Mouse (Mus musculus): ENCODE results near the gene Slc2a2. TPM values are rescaled to one million over a fixed set of nuclear protein-coding genes. Genes with fewer than 3 reads are reported as not detected.

Slc2a2 gene
- polyA plus RNA-seq, 1 experiment from 2014 or later: 135 TPM

DNA sequence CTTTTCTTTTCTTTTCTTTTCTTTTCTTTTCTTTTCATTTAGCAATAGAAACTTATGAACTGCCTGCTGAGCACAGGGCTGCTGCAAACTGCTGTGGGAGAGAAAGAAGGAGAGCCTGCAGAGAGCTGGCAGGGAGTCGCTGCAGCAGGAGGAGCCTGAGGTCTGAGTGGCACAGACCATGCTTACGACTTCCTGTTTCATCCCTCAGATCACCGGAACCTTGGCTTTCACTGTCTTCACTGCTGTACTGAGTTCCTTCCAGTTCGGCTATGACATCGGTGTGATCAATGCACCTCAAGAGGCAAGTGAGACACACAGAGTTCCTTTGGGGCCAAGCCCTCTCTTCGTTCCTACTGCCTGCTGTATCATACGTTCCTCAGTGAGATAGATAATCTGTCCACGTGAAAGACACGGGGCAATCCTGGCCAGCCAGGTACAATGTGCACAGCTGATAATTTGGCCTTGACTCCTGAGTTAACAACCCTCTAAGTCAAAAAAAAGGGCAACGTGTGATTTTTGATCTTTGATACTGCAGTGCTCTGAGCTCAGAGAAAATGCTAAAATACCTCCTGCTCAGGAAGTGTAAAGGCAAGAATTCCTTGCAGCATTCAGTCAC is 7.9 kb downstream of the Slc2a2 start:
- TF ChIP-seq CTCF (IDR thresholded peaks at IDR 0.05; ENCODE audit: low read depth) (no peak), EP300 (IDR thresholded peaks at IDR 0.05; ENCODE audit: low read depth) (no peak)
- H3K27ac ChIP-seq (ENCODE audit: low read depth): peak overlapping the region; percentile 55
- 20% methylated on average over 10 of the region's 10 CpGs for WGBS (ENCODE audit: insufficient replicate concordance)
- peaks cover 7% of the 10 kb centered on the region; the same call in 1 of the 2 replicates for H3K4me1 ChIP-seq (ENCODE audit: insufficient read depth)
- DNase-seq: no peak
- H3K4me3 ChIP-seq (ENCODE audit: low read depth, low read length): no peak overlapping the region
- no peaks in the 10 kb centered on the region for H3K9me3 ChIP-seq (ENCODE audit: low read length)
- no peak overlapping the region for H3K9ac ChIP-seq (replicated peaks)
- no peak overlapping the region for H3K4me2 ChIP-seq (ENCODE audit: low read depth, low read length)
- ATAC-seq: peak; percentile 81
- peaks cover 13% of the 10 kb centered on the region for H3K36me3 ChIP-seq (replicated peaks; ENCODE audit: insufficient read depth, low read length)
- no peaks in the 10 kb centered on the region for H3K27me3 ChIP-seq (ENCODE audit: insufficient read depth, low read length)

DNA sequence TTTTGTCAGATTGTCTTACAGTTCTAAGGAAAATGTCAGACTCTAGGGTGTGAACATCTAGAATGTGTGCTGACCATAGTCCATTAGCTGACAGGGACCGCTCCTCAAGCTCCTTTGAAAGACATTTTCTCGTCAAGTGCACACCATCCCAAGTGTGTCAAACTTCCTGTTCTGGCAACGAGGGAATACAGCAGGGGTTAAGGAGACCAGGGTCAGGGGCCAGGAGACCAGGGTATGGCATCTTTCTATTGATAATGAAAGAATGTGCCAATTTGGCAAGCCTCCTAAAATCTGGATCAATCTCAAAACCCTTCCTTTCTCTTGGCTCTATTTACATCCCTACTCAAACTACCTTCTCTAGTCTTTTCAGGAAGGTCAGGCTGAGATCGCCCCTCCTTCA is 9.0 kb downstream of the Slc2a2 start:
- TF ChIP-seq CTCF (IDR thresholded peaks at IDR 0.05; ENCODE audit: low read depth) (no peak), EP300 (IDR thresholded peaks at IDR 0.05; ENCODE audit: low read depth) (no peak)
- Histone ChIP-seq H3K4me3 (ENCODE audit: low read depth, low read length) (no peak overlapping the region), H3K9me3 (ENCODE audit: low read length) (no peaks in the 10 kb centered on the region), H3K27me3 (ENCODE audit: insufficient read depth, low read length) (no peaks in the 10 kb centered on the region), H3K4me1 (ENCODE audit: insufficient read depth) (peaks cover 7% of the 10 kb centered on the region; the same call in 1 of the 2 replicates), H3K9ac (replicated peaks) (no peak overlapping the region), H3K27ac (ENCODE audit: low read depth) (peak overlapping the region; percentile 51; the same call in 1 of the 2 replicates), H3K36me3 (replicated peaks; ENCODE audit: insufficient read depth, low read length) (peaks cover 13% of the 10 kb centered on the region), H3K4me2 (ENCODE audit: low read depth, low read length) (no peak overlapping the region)
- DNase-seq (no peak), ATAC-seq (no peak)
- 63% methylated on average over 4 of the region's 4 CpGs for WGBS (ENCODE audit: insufficient replicate concordance)

DNA sequence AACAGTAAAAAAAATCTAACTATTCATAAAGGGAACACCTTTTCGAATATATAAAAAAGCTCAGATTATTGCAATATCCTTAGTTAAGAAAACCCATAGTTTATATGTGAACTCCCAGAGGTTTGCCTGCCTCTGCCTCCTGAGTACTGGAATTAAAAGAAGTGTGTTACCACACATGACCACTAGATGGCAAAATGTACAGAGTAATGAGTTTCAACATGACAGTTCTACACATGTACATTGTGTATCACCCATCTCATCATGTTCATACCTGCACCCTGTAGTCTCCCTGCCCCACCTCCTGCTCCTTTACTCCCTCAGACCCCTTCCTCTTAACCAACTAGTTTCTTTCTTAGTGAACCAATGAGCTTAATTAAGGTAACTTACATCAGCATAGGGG is 12.0 kb downstream of the Slc2a2 start:
- Histone ChIP-seq H3K4me1 (ENCODE audit: insufficient read depth) (peaks cover 7% of the 10 kb centered on the region), H3K9me3 (ENCODE audit: low read length) (no peaks in the 10 kb centered on the region), H3K4me2 (ENCODE audit: low read depth, low read length) (no peak overlapping the region), H3K36me3 (replicated peaks; ENCODE audit: insufficient read depth, low read length) (peaks cover 13% of the 10 kb centered on the region), H3K27ac (ENCODE audit: low read depth) (no peak overlapping the region), H3K4me3 (ENCODE audit: low read depth, low read length) (no peak overlapping the region), H3K9ac (replicated peaks) (no peak overlapping the region), H3K27me3 (ENCODE audit: insufficient read depth, low read length) (no peaks in the 10 kb centered on the region)
- peak; percentile 80 for TF ChIP-seq CTCF (IDR thresholded peaks at IDR 0.05; ENCODE audit: low read depth)
- TF ChIP-seq EP300 (IDR thresholded peaks at IDR 0.05; ENCODE audit: low read depth): no peak
- DNase-seq (no peak), ATAC-seq (no peak)
- 59% methylated on average over 1 of the region's 1 CpGs for WGBS (ENCODE audit: insufficient replicate concordance)

DNA sequence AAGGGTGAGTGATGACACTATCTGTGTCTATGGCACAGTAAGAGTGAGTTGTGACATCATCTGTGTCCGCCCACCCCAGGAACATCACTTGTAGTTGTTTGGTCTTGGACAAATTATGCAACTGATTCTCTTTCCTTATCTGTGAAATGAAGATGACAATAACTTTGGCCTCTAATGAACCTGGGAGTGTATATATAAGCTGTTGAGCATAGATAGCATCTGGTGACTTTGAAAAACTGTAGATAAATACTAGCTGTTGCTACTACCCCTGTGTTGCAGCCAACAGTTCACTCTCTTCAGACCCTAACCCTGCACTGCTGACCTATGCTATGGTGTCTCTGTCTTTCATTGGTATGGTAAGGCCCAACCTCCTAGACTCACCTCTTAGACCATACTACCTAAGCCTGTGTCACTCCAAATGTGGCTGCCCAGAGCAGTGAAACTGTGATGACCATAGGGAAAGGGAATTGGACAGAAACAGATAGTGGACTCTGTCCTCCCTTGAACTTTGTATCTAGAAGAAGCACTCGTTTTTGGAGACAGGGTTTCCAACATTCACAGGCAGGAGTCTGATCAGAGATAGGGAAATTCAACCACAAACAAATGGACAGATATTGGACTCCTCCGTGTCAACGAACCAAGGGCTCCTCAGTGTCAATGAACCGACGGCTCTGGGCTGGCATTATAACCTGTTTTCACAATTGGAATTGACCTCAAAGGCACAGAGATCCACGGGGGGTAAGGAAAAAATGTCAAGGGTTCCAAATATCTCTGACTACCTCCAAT is 16.4 kb downstream of the Slc2a2 start:
- Histone ChIP-seq H3K4me2 (ENCODE audit: low read depth, low read length) (no peak overlapping the region), H3K4me1 (ENCODE audit: insufficient read depth) (no peaks in the 10 kb centered on the region; the same call in none of the 2 replicates), H3K36me3 (replicated peaks; ENCODE audit: insufficient read depth, low read length) (peaks cover 14% of the 10 kb centered on the region), H3K27me3 (ENCODE audit: insufficient read depth, low read length) (no peaks in the 10 kb centered on the region), H3K9ac (replicated peaks) (no peak overlapping the region), H3K4me3 (ENCODE audit: low read depth, low read length) (no peak overlapping the region), H3K27ac (ENCODE audit: low read depth) (peak overlapping the region; percentile 75), H3K9me3 (ENCODE audit: low read length) (no peaks in the 10 kb centered on the region)
- 45% methylated on average over 7 of the region's 7 CpGs for WGBS (ENCODE audit: insufficient replicate concordance)
- TF ChIP-seq CTCF (IDR thresholded peaks at IDR 0.05; ENCODE audit: low read depth) (no peak), EP300 (IDR thresholded peaks at IDR 0.05; ENCODE audit: low read depth) (no peak)
- DNase-seq: no peak
- peak; percentile 80 for ATAC-seq

DNA sequence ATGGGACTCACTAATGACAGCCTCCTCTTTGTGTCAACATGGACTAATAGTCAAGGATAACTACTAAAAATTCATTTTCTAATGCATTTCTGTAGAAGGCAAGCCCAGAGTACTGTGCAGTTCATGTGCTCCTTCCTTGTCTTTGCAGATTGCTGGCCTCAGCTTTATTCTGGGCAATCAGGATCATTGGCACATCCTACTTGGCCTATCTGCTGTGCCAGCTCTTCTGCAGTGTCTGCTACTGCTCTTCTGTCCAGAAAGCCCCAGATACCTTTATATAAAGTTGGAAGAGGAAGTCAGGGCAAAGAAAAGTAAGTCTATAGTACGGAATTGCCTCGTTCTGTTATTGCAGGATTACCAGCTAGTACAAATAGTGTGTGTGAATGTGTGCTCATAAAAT is 20.8 kb downstream of the Slc2a2 start:
- Histone ChIP-seq H3K9ac (replicated peaks) (no peak overlapping the region), H3K4me3 (ENCODE audit: low read depth, low read length) (no peak overlapping the region), H3K27me3 (ENCODE audit: insufficient read depth, low read length) (no peaks in the 10 kb centered on the region), H3K27ac (ENCODE audit: low read depth) (no peak overlapping the region), H3K4me2 (ENCODE audit: low read depth, low read length) (no peak overlapping the region), H3K9me3 (ENCODE audit: low read length) (no peaks in the 10 kb centered on the region), H3K36me3 (replicated peaks; ENCODE audit: insufficient read depth, low read length) (peaks cover 11% of the 10 kb centered on the region), H3K4me1 (ENCODE audit: insufficient read depth) (peaks cover 4% of the 10 kb centered on the region)
- ATAC-seq: no peak
- WGBS (ENCODE audit: insufficient replicate concordance): 76% methylated on average over 2 of the region's 2 CpGs
- no peak for TF ChIP-seq EP300 (IDR thresholded peaks at IDR 0.05; ENCODE audit: low read depth)
- TF ChIP-seq CTCF (IDR thresholded peaks at IDR 0.05; ENCODE audit: low read depth): no peak
- DNase-seq: no peak

DNA sequence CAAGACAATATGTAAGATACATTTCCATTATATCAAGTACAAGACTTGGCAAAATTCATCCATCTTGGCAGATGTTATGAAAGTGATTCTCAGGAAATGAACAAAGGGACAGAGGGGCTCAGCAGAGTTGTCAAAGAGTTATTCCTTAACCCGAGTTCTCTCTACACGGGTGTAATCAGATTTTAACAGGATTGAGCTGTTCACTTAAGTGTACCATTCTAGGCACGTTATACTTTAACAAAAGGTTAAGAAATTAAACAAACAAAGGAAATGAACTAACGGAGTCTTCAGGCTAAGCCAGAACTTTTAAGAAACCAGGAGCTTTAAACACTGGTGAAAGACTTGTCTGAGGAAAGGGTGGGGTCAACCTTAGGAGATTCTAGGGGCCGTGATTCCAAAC is 23.5 kb downstream of the Slc2a2 start:
- H3K27me3 ChIP-seq (ENCODE audit: insufficient read depth, low read length): no peaks in the 10 kb centered on the region
- H3K9me3 ChIP-seq (ENCODE audit: low read length): no peaks in the 10 kb centered on the region
- DNase-seq: no peak
- H3K4me1 ChIP-seq (ENCODE audit: insufficient read depth): peaks cover 4% of the 10 kb centered on the region; the same call in 1 of the 2 replicates
- TF ChIP-seq CTCF (IDR thresholded peaks at IDR 0.05; ENCODE audit: low read depth): no peak
- TF ChIP-seq EP300 (IDR thresholded peaks at IDR 0.05; ENCODE audit: low read depth): no peak
- H3K4me3 ChIP-seq (ENCODE audit: low read depth, low read length): no peak overlapping the region
- H3K27ac ChIP-seq (ENCODE audit: low read depth): peak overlapping the region; percentile 88
- ATAC-seq: no peak
- peaks cover 11% of the 10 kb centered on the region for H3K36me3 ChIP-seq (replicated peaks; ENCODE audit: insufficient read depth, low read length)
- no peak overlapping the region for H3K9ac ChIP-seq (replicated peaks)
- WGBS (ENCODE audit: insufficient replicate concordance): 52% methylated on average over 5 of the region's 5 CpGs
- no peak overlapping the region for H3K4me2 ChIP-seq (ENCODE audit: low read depth, low read length)
